Mouse (Mus musculus) embryonic stem cell, embryonic (primary cell): ENCODE measurements around the gene Zbtb17.

Experiments used
- CTCF ChIA-PET, 4 experiments: fragments of 300-600 bp in 2 of 4; fragments of 350-600 bp in 2 of 4; sonication (Branson Sonifier 250); formaldehyde crosslinking; loops; one replicate each; lab custom pipeline; 2022; ENCODE audit warnings: inconsistent platforms in 2 of 4; lab: Charles Lee
- POLR2A ChIA-PET, 4 experiments: fragments of 300-600 bp in 2 of 4; fragments of 350-600 bp in 2 of 4; sonication (Branson Sonifier 250); formaldehyde crosslinking; loops; one replicate each; lab custom pipeline; 2022; ENCODE audit warnings: antibody characterized with exemption in 4 of 4, inconsistent platforms in 1 of 4; lab: Charles Lee

The Zbtb17 gene

GRCm38 (mm10) chr4:141461088-141461487 is 16.6 kb downstream of the Zbtb17 start:
- POLR2A ChIA-PET: interaction anchor here in 3 of 4 experiments (0.5 to 2.8 kb wide), 19 partner anchors 8 to 262 kb away, joined by 3 to 7 read pairs (median 3); partner anchors contain the start of genes Ddi2 (in 1 of the 3) and Hspb7 (in 1 of the 3)
- CTCF ChIA-PET: interaction anchor here in 3 of 4 experiments (0.6 to 1.5 kb wide), 6 partner anchors 17 to 753 kb away, joined by 3 to 6 read pairs (median 4); no protein-coding TSS in a partner anchor

- POLR2A ChIA-PET: interaction anchor here in 3 of 4 experiments (0.5 to 2.8 kb wide), 18 partner anchors 8 to 115 kb away, joined by 3 to 7 read pairs (median 3); partner anchors contain the start of gene Hspb7 (in 1 of the 3)
- CTCF ChIA-PET: interaction anchor here in 3 of 4 experiments (0.6 to 1.5 kb wide), 6 partner anchors 16 to 45 kb away, joined by 3 to 6 read pairs (median 4); no protein-coding TSS in a partner anchor
These were observed 17.1 kb downstream of the Zbtb17 start for GRCm38 (mm10) chr4:141461576-141461975.

- CTCF ChIA-PET: interaction anchor here in 3 of 4 experiments (0.5 to 1.9 kb wide), 13 partner anchors 13 to 309 kb away, joined by 3 to 9 read pairs (median 3); no protein-coding TSS in a partner anchor
- POLR2A ChIA-PET: interaction anchor here in 3 of 4 experiments (0.6 to 3.5 kb wide), 17 partner anchors 13 to 330 kb away, joined by 3 to 17 read pairs (median 3); partner anchors contain the start of gene Casp9 (in 1 of the 3)
These were observed 19.0 kb downstream of the Zbtb17 start for GRCm38 (mm10) chr4:141463472-141463871.

GRCm38 (mm10) chr4:141464722-141465121 is 20.3 kb downstream of the Zbtb17 start:
- POLR2A ChIA-PET: interaction anchor here in 3 of 4 experiments (0.6 to 3.5 kb wide), 26 partner anchors 10 to 150 kb away, joined by 3 to 17 read pairs (median 4); no protein-coding TSS in a partner anchor
- CTCF ChIA-PET: interaction anchor here in 3 of 4 experiments (0.5 to 2.7 kb wide), 28 partner anchors 10 to 308 kb away, joined by 3 to 15 read pairs (median 4); no protein-coding TSS in a partner anchor

- ChIA-PET CTCF (interaction anchor here in 3 of 4 experiments (1.0 to 2.7 kb wide), 13 partner anchors 9 to 111 kb away, joined by 3 to 15 read pairs (median 5); no protein-coding TSS in a partner anchor), POLR2A (interaction anchor here in 2 of 4 experiments (0.5 to 3.5 kb wide), 17 partner anchors 9 to 110 kb away, joined by 3 to 17 read pairs (median 4); partner anchors contain the start of gene Hspb7 (in 1 of the 2))
These were observed 21.2 kb downstream of the Zbtb17 start for GRCm38 (mm10) chr4:141465512-141466288.

- ChIA-PET CTCF (interaction anchor here in 2 of 4 experiments (1.2 to 2.7 kb wide), 3 partner anchors 10 to 110 kb away, joined by 4 to 15 read pairs (median 10); no protein-coding TSS in a partner anchor), POLR2A (interaction anchor here in 3 of 4 experiments (0.5 to 3.5 kb wide), 13 partner anchors 8 to 108 kb away, joined by 3 to 17 read pairs (median 3); partner anchors contain the start of genes Clcnka (in 1 of the 3) and Hspb7 (in 1 of the 3))
These were observed 21.9 kb downstream of the Zbtb17 start for GRCm38 (mm10) chr4:141466289-141466795.

- CTCF ChIA-PET: interaction anchor here in 2 of 4 experiments (0.6 to 2.7 kb wide), 8 partner anchors 9 to 120 kb away, joined by 3 to 15 read pairs (median 4); no protein-coding TSS in a partner anchor
- POLR2A ChIA-PET: interaction anchor here in 3 of 4 experiments (0.7 to 2.8 kb wide), 11 partner anchors 8 to 106 kb away, joined by 3 to 13 read pairs (median 3); partner anchors contain the start of gene Clcnka (in 1 of the 3)
These were observed 22.6 kb downstream of the Zbtb17 start for GRCm38 (mm10) chr4:141466844-141467580.

- ChIA-PET POLR2A (interaction anchor here in 2 of 4 experiments (0.6 to 1.7 kb wide), 7 partner anchors 8 to 222 kb away, joined by 3 to 5 read pairs (median 3); partner anchors contain the start of gene Clcnka (in 1 of the 2)), CTCF (interaction anchor here in 1 of 4 experiments (0.6 to 1.8 kb wide), 6 partner anchors 9 to 120 kb away, joined by 3 to 10 read pairs (median 3); no protein-coding TSS in a partner anchor)
These were observed 23.1 kb downstream of the Zbtb17 start for GRCm38 (mm10) chr4:141467581-141467927.

- CTCF ChIA-PET: interaction anchor here in 2 of 4 experiments (1.0 kb wide), 2 partner anchors 38 to 304 kb away, joined by 3 to 5 read pairs; no protein-coding TSS in a partner anchor
- POLR2A ChIA-PET: interaction anchor here in 3 of 4 experiments (0.5 to 1.4 kb wide), 4 partner anchors 9 to 60 kb away, joined by 3 to 5 read pairs (median 3); no protein-coding TSS in a partner anchor
These were observed 24.1 kb downstream of the Zbtb17 start for GRCm38 (mm10) chr4:141468576-141468975.

GRCm38 (mm10) chr4:141469343-141469742 is 24.9 kb downstream of the Zbtb17 start:
- ChIA-PET CTCF (interaction anchor here in 1 of 4 experiments (0.8 to 0.9 kb wide), 2 partner anchors 58 to 87 kb away, joined by 3 read pairs; no protein-coding TSS in a partner anchor), POLR2A (interaction anchor here in 2 of 4 experiments (0.6 to 2.6 kb wide), 6 partner anchors 9 to 104 kb away, joined by 3 to 6 read pairs (median 3); no protein-coding TSS in a partner anchor)

- ChIA-PET POLR2A (interaction anchor here in 2 of 4 experiments (0.9 to 2.6 kb wide), 13 partner anchors 9 to 120 kb away, joined by 3 to 7 read pairs (median 4); no protein-coding TSS in a partner anchor), CTCF (interaction anchor here in 2 of 4 experiments (0.7 to 1.3 kb wide), 5 partner anchors 12 to 68 kb away, joined by 3 to 5 read pairs (median 4); no protein-coding TSS in a partner anchor)
These were observed 27.0 kb downstream of the Zbtb17 start for GRCm38 (mm10) chr4:141471491-141471890.

- POLR2A ChIA-PET: interaction anchor here in 1 of 4 experiments (0.5 to 1.5 kb wide), 3 partner anchors 20 to 104 kb away, joined by 4 to 6 read pairs (median 4); no protein-coding TSS in a partner anchor
- CTCF ChIA-PET: interaction anchor here in 1 of 4 experiments (0.6 kb wide), 1 partner anchor 395 kb away, joined by 3 read pairs; no protein-coding TSS in a partner anchor
These were observed 28.3 kb downstream of the Zbtb17 start for GRCm38 (mm10) chr4:141472641-141473321.

- ChIA-PET POLR2A (interaction anchor here in 3 of 4 experiments (0.6 to 3.4 kb wide), 21 partner anchors 9 to 319 kb away, joined by 3 to 14 read pairs (median 4); partner anchors contain the start of genes Casp9 (in 1 of the 3) and Hspb7 (in 1 of the 3)), CTCF (interaction anchor here in 3 of 4 experiments (0.6 to 2.8 kb wide), 5 partner anchors 9 to 69 kb away, joined by 3 to 13 read pairs (median 7); no protein-coding TSS in a partner anchor)
These were observed 30.0 kb downstream of the Zbtb17 start for GRCm38 (mm10) chr4:141474431-141474830.

GRCm38 (mm10) chr4:141477681-141478102 is 33.2 kb downstream of the Zbtb17 start:
- POLR2A ChIA-PET: interaction anchor here (0.5 to 4.1 kb wide), 41 partner anchors 9 to 195 kb away, joined by 3 to 18 read pairs (median 4); partner anchors contain the start of genes Slc25a34 (in 1 of the 4), Srarp (in 1 of the 4) and Zbtb17 (in 1 of the 4)
- CTCF ChIA-PET: interaction anchor here (0.6 to 3.2 kb wide), 21 partner anchors 13 to 789 kb away, joined by 3 to 10 read pairs (median 4); no protein-coding TSS in a partner anchor

GRCm38 (mm10) chr4:141478225-141478624 is 33.8 kb downstream of the Zbtb17 start:
- ChIA-PET CTCF (interaction anchor here (0.7 to 3.2 kb wide), 27 partner anchors 13 to 310 kb away, joined by 3 to 13 read pairs (median 4); no protein-coding TSS in a partner anchor), POLR2A (interaction anchor here (0.5 to 4.1 kb wide), 53 partner anchors 9 to 561 kb away, joined by 3 to 18 read pairs (median 4); partner anchors contain the start of genes Slc25a34 (in 1 of the 4), Srarp (in 1 of the 4) and Zbtb17 (in 1 of the 4))
